In genomic region chr9:22708970-22709726, GRCm38 (mm10) we compare ENCODE assay signal across 8 mouse cellular contexts.
DNase-seq lines count a peak whose midpoint lies in the region; ATAC-seq and TF ChIP-seq lines count a peak whose summit lies in the region.

No protein-coding gene starts in this region.

- H3K27ac ChIP-seq in ES-Bruce4 (ENCODE audit: insufficient read depth, low read length) = no peak overlapping the region
- H3K27ac ChIP-seq in embryonic facial prominence, embryonic 15.5 days (replicated peaks) = no peak overlapping the region
- no peak overlapping the region for H3K27ac ChIP-seq in heart, embryonic 14.5 days (replicated peaks in 1 of 2; ENCODE audit: control insufficient read depth in 1 of 2, insufficient read depth in 1 of 2, low read depth in 2 of 2, low read length in 2 of 2)
- H3K27ac ChIP-seq in kidney, postnatal 0 days = no peak overlapping the region
- no peak overlapping the region for H3K27ac ChIP-seq in liver, adult 2 months (replicated peaks; ENCODE audit: insufficient read depth, low read depth, low read length)
- no peak overlapping the region for H3K27ac ChIP-seq in neural tube, embryonic 11.5 days (ENCODE audit: low read depth, low read length)

- H3K36me3 ChIP-seq in ES-Bruce4 (ENCODE audit: control insufficient read depth, insufficient read depth, low read length, poor library complexity, severe bottlenecking) = no peaks in the 10 kb centered on the region
- H3K36me3 ChIP-seq in embryonic facial prominence, embryonic 15.5 days = no peaks in the 10 kb centered on the region
- H3K36me3 ChIP-seq in heart, embryonic 14.5 days (ENCODE audit: control insufficient read depth, insufficient read depth, low read length) = no peaks in the 10 kb centered on the region
- no peaks in the 10 kb centered on the region for H3K36me3 ChIP-seq in kidney, postnatal 0 days (ENCODE audit: insufficient read depth, low read length)
- H3K36me3 ChIP-seq in liver, adult 2 months (ENCODE audit: control insufficient read depth, insufficient read depth, low read length) = no peaks in the 10 kb centered on the region
- H3K36me3 ChIP-seq in neural tube, embryonic 11.5 days (ENCODE audit: control insufficient read depth, insufficient read depth, low read length) = no peaks in the 10 kb centered on the region

- H3K4me2 ChIP-seq in embryonic facial prominence, embryonic 15.5 days (replicated peaks) = no peak overlapping the region
- H3K4me2 ChIP-seq in heart, embryonic 14.5 days (ENCODE audit: low read length) = no peak overlapping the region
- H3K4me2 ChIP-seq in kidney, postnatal 0 days (ENCODE audit: low read length) = no peak overlapping the region
- H3K4me2 ChIP-seq in neural tube, embryonic 11.5 days (ENCODE audit: low read depth) = no peak overlapping the region

- peak; percentile 90 for TF ChIP-seq CTCF in ES-Bruce4 (IDR thresholded peaks at IDR 0.05; ENCODE audit: low read depth, low read length)
- TF ChIP-seq CTCF in kidney, postnatal 0 days (IDR thresholded peaks at IDR 0.05; ENCODE audit: low read depth) = peak; percentile 79
- peak; percentile 88 for TF ChIP-seq CTCF in liver, adult 2 months (IDR thresholded peaks at IDR 0.05; ENCODE audit: low read depth, low read length)

- WGBS in embryonic facial prominence, embryonic 15.5 days = 45% methylated on average over 19 of the region's 19 CpGs
- 51% methylated on average over 19 of the region's 19 CpGs for WGBS in heart, embryonic 14.5 days
- 42% methylated on average over 19 of the region's 19 CpGs for WGBS in kidney, postnatal 0 days
- 39% methylated on average over 19 of the region's 19 CpGs for WGBS in liver, adult 2 months
- 55% methylated on average over 19 of the region's 19 CpGs for WGBS in neural tube, embryonic 11.5 days

- no peak overlapping the region for H3K9ac ChIP-seq in ES-Bruce4 (ENCODE audit: low read depth, poor library complexity, severe bottlenecking)
- no peak overlapping the region for H3K9ac ChIP-seq in embryonic facial prominence, embryonic 15.5 days
- H3K9ac ChIP-seq in heart, embryonic 14.5 days (ENCODE audit: low read length) = no peak overlapping the region
- H3K9ac ChIP-seq in kidney, postnatal 0 days (ENCODE audit: low read depth, low read length) = no peak overlapping the region
- H3K9ac ChIP-seq in liver, adult 2 months (ENCODE audit: low read depth, low read length) = no peak overlapping the region
- H3K9ac ChIP-seq in neural tube, embryonic 11.5 days (ENCODE audit: low read length) = no peak overlapping the region

- no peaks in the 10 kb centered on the region for H3K27me3 ChIP-seq in ES-Bruce4 (ENCODE audit: control insufficient read depth, insufficient read depth, low read length, poor library complexity, severe bottlenecking)
- no peaks in the 10 kb centered on the region for H3K27me3 ChIP-seq in embryonic facial prominence, embryonic 15.5 days
- H3K27me3 ChIP-seq in heart, embryonic 14.5 days (ENCODE audit: control insufficient read depth, insufficient read depth, low read length) = no peaks in the 10 kb centered on the region
- H3K27me3 ChIP-seq in kidney, postnatal 0 days (ENCODE audit: insufficient read depth, low read length) = no peaks in the 10 kb centered on the region
- H3K27me3 ChIP-seq in liver, adult 2 months (ENCODE audit: control insufficient read depth, insufficient read depth, low read length) = no peaks in the 10 kb centered on the region
- H3K27me3 ChIP-seq in neural tube, embryonic 11.5 days (ENCODE audit: control insufficient read depth, insufficient read depth, low read length) = no peaks in the 10 kb centered on the region

- no peaks in the 10 kb centered on the region for H3K4me1 ChIP-seq in ES-Bruce4 (ENCODE audit: control insufficient read depth, insufficient read depth, low read length)
- 0 out of 2 replicates have a peak, but pooled peaks cover 5% of the 10 kb centered on the region for H3K4me1 ChIP-seq in embryonic facial prominence, embryonic 15.5 days
- peaks cover 3 to 4% of the 10 kb centered on the region in 2 experiments; a peak in 3 of 4 replicates for H3K4me1 ChIP-seq in heart, embryonic 14.5 days (ENCODE audit: control insufficient read depth in 2 of 2, insufficient read depth in 2 of 2, low read length in 2 of 2)
- H3K4me1 ChIP-seq in kidney, postnatal 0 days (replicated peaks; ENCODE audit: insufficient read depth, low read length) = no peaks in the 10 kb centered on the region
- H3K4me1 ChIP-seq in liver, adult 2 months (ENCODE audit: control insufficient read depth, insufficient read depth, low read length) = no peaks in the 10 kb centered on the region
- no peaks in the 10 kb centered on the region for H3K4me1 ChIP-seq in neural tube, embryonic 11.5 days (ENCODE audit: control insufficient read depth, insufficient read depth, low read length)

- H3K79me2 ChIP-seq in liver, adult 2 months (ENCODE audit: control insufficient read depth, insufficient read depth, low read length) = no peaks in the 10 kb centered on the region

- ATAC-seq in embryonic facial prominence, embryonic 15.5 days (ENCODE audit: insufficient number of reproducible peaks, low FRiP score, low TSS enrichment, low read depth) = peak; percentile 57; the same call in 1 of the 2 replicates
- ATAC-seq in heart, embryonic 14.5 days (ENCODE audit: insufficient number of reproducible peaks, insufficient read depth, low FRiP score, low read depth) = peak; percentile 39; the same call in 1 of the 2 replicates
- ATAC-seq in kidney, postnatal 0 days (replicated peaks; ENCODE audit: low FRiP score, low read depth) = no peak; the same call in 1 of the 2 replicates
- ATAC-seq in neural tube, embryonic 11.5 days (ENCODE audit: insufficient read depth, low FRiP score, low TSS enrichment) = peak; percentile 75; the same call in 1 of the 2 replicates

- peak; percentile 76 for DNase-seq in brain, adult 2 months (ENCODE audit: low read depth, low spot score)
- DNase-seq in kidney, postnatal 0 days (ENCODE audit: low spot score) = peak; percentile 77
- DNase-seq in liver, adult 2 months (ENCODE audit: extremely low read depth, low read depth, low spot score) = peak; percentile 81
- DNase-seq in neural tube, embryonic 11.5 days (ENCODE audit: low spot score) = peak; percentile 78
- peak; percentile 49 for DNase-seq in thymus, postnatal 0 days (ENCODE audit: low spot score)

- no peaks in the 10 kb centered on the region for H3K9me3 ChIP-seq in ES-Bruce4 (replicated peaks; ENCODE audit: control insufficient read depth, insufficient read depth, low read length, poor library complexity, severe bottlenecking)
- H3K9me3 ChIP-seq in embryonic facial prominence, embryonic 15.5 days (replicated peaks) = no peaks in the 10 kb centered on the region
- H3K9me3 ChIP-seq in heart, embryonic 14.5 days (ENCODE audit: control insufficient read depth, low read length) = no peaks in the 10 kb centered on the region
- H3K9me3 ChIP-seq in kidney, postnatal 0 days (replicated peaks; ENCODE audit: low read length) = no peaks in the 10 kb centered on the region
- no peaks in the 10 kb centered on the region for H3K9me3 ChIP-seq in neural tube, embryonic 11.5 days (ENCODE audit: control insufficient read depth, low read length)

- no peak overlapping the region for H3K4me3 ChIP-seq in ES-Bruce4 (ENCODE audit: low read depth, low read length)
- H3K4me3 ChIP-seq in embryonic facial prominence, embryonic 15.5 days (replicated peaks) = no peak overlapping the region
- no peak overlapping the region for H3K4me3 ChIP-seq in heart, embryonic 14.5 days (ENCODE audit: control insufficient read depth in 1 of 2, insufficient read depth in 1 of 2, low read depth in 1 of 2, low read length in 2 of 2)
- no peak overlapping the region for H3K4me3 ChIP-seq in kidney, postnatal 0 days (replicated peaks; ENCODE audit: low read depth, low read length)
- no peak overlapping the region for H3K4me3 ChIP-seq in liver, adult 2 months (ENCODE audit: insufficient read depth, low read depth, low read length)
- H3K4me3 ChIP-seq in neural tube, embryonic 11.5 days (ENCODE audit: low read depth, low read length) = no peak overlapping the region

- no peak for TF ChIP-seq EP300 in ES-Bruce4 (IDR thresholded peaks at IDR 0.05; ENCODE audit: insufficient read depth, low read depth, low read length)

- no peak for TF ChIP-seq POLR2A in ES-Bruce4 (IDR thresholded peaks at IDR 0.05; ENCODE audit: insufficient read depth, low read length)
- no peak for TF ChIP-seq POLR2A in liver, adult 2 months (IDR thresholded peaks at IDR 0.05; ENCODE audit: extremely low read depth, insufficient read depth, low read length)
